In genomic region chr2:118111116-118111487, GRCm38 (mm10) we compare ENCODE assay signal across 8 mouse cellular contexts. TPM values are rescaled to one million over a fixed set of nuclear protein-coding genes. Genes with fewer than 3 reads are reported as not detected.
DNase-seq lines count a peak whose midpoint lies in the region; ATAC-seq lines count a peak whose summit lies in the region.

No protein-coding gene starts in this region.

- H3K27ac ChIP-seq in intestine, embryonic 15.5 days, result peak overlapping the region; percentile 84

- intact Hi-C loops in left cerebral cortex, postnatal 25 days (cut with DNase I), result loop anchor here (1.0 to 5.0 kb wide), 4 partner anchors 136 to 659 kb away; no protein-coding TSS in a partner anchor

- H3K9ac ChIP-seq in intestine, embryonic 15.5 days, result peak overlapping the region; percentile 58

- no peaks in the 10 kb centered on the region for H3K27me3 ChIP-seq in intestine, embryonic 15.5 days (replicated peaks)

- no peaks in the 10 kb centered on the region for H3K9me3 ChIP-seq in intestine, embryonic 15.5 days

- WGBS in intestine, embryonic 15.5 days, result 0% methylated on average over 16 of the region's 16 CpGs

- peak overlapping the region; percentile 55 for H3K4me3 ChIP-seq in intestine, embryonic 15.5 days (replicated peaks)

- no peaks in the 10 kb centered on the region for H3K36me3 ChIP-seq in intestine, embryonic 15.5 days

- H3K4me2 ChIP-seq in intestine, embryonic 15.5 days (replicated peaks), result peak overlapping the region; percentile 91

- DNase-seq in adrenal gland, adult 2 months, result peak; percentile 89
- DNase-seq in embryo, embryonic 11 days, result peak; percentile 91
- DNase-seq in gastrocnemius, postnatal 25 days, result peak; percentile 74
- DNase-seq in left cerebral cortex, postnatal 25 days (ENCODE audit: low spot score in 2 of 2), result peak; percentile 84 to 90
- peak; percentile 91 for DNase-seq in mesoderm, embryonic 11.5 days (ENCODE audit: low read depth, low spot score)
- DNase-seq in right cerebral cortex, postnatal 25 days, result peak; percentile 82
- DNase-seq in urinary bladder, postnatal 36 days (ENCODE audit: low spot score in 2 of 2), result peak; percentile 87 to 89

- H3K4me1 ChIP-seq in intestine, embryonic 15.5 days (replicated peaks), result peaks cover 14% of the 10 kb centered on the region

- peak; percentile 65 for ATAC-seq in intestine, embryonic 15.5 days

RNA-seq across cellular contexts. Expression of gene Thbs1, which starts 0.6 kb away (rescaled TPM):
- 10 to 100 TPM; 19.3 to 19.9 TPM for total RNA-seq in adrenal gland, adult 2 months (2021)
- polyA plus RNA-seq in adrenal gland, adult 2 months (2012; rRNA removed), result 1.8 and 3.2 TPM in 2 replicates
- 10 to 100 TPM in 1 of 2 experiments, 1 to 10 TPM in 1; 6.4 to 11.3 TPM for total RNA-seq in gastrocnemius, postnatal 25 days (2021)
- 21.6 and 23.6 TPM in 2 replicates for polyA plus RNA-seq in intestine, embryonic 15.5 days (2015; fragmentation: Nextera tagmentation; extraction: Ambion mirVana)
- 1 to 10 TPM; 2.0 to 2.2 TPM for total RNA-seq in left cerebral cortex, postnatal 25 days (2021)

Comparison
In these comparisons a context has a peak if more than half of its experiments do, and no peak if none do; other contexts are left out.
1. Peak in every context shown above with its lines: DNase-seq, ATAC-seq, H3K4me3 ChIP-seq and H3K27ac ChIP-seq.